Mouse (Mus musculus): ENCODE data around the gene Cdk8. TPM values are rescaled to one million over a fixed set of nuclear protein-coding genes. Genes with fewer than 3 reads are reported as not detected.

The Cdk8 gene
- polyA plus RNA-seq, 1 experiment from 2014 or later, result 15.9 TPM

DNA sequence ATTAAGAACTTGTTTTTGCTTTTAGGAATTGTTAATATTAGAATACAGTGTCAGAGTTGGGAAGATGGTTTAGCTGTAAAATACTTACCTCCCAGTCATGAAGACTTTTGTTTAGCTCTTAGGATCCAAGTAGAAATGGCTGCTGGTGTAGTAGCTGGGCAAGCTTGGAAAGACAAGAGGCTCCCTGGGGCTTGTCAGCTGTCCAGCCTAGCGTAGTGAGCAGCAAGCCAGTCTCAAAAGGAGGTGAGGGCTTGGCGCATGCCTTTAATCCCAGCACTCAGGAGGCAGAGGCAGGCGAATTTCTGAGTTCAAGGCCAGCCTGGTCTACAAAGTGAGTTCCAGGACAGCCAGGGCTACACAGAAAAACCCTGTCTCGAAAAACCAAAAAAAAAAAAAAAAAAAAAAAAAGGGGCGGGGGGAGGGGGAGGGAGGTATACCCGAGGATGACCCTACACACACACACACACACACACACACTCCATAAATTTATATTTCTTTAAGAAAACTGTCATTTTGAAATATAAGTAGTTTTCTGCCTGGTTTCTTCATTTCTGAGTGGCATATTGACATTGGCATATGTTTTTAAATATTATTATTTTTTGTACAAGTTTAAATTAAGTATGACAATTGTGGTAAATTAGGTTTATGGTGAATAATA is 35.0 kb downstream of the Cdk8 start:
- 75% methylated on average over 4 of the region's 6 CpGs for WGBS
- Histone ChIP-seq H3K4me2 (ENCODE audit: low read length) (no peak overlapping the region), H3K27me3 (replicated peaks; ENCODE audit: control insufficient read depth, insufficient read depth, low read length) (no peaks in the 10 kb centered on the region), H3K4me3 (ENCODE audit: low read depth, low read length) (no peak overlapping the region), H3K36me3 (ENCODE audit: control insufficient read depth, insufficient read depth, low read length) (peaks cover 17% of the 10 kb centered on the region), H3K4me1 (ENCODE audit: control insufficient read depth, insufficient read depth, low read length) (no peaks in the 10 kb centered on the region), H3K9me3 (replicated peaks; ENCODE audit: control insufficient read depth, low read length) (no peaks in the 10 kb centered on the region), H3K27ac (ENCODE audit: low read depth, low read length) (no peak overlapping the region), H3K9ac (ENCODE audit: low read length) (no peak overlapping the region)
- ATAC-seq, result no peak
- DNase-seq (ENCODE audit: low spot score), result no peak

DNA sequence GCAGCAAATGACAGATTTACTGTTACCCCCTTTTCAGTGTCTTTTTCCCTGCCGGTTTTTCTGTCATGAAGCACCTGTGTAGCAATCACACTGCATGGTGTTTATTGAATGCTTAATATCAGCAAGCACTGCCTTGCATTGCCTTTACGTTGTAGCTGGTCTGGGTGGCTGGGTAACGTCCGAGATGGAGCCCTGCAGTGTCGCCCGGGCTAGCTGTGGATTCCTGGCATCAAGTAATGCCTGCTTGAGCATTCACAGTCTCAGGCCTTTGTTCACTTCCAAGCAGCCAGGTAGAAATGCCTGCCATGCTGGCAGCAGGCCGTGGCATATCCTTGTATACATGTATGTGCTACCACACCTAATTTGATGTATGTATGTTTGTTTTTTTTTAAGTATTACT is 36.7 kb downstream of the Cdk8 start:
- no peaks in the 10 kb centered on the region for H3K9me3 ChIP-seq (replicated peaks; ENCODE audit: control insufficient read depth, low read length)
- no peak overlapping the region for H3K4me3 ChIP-seq (ENCODE audit: low read depth, low read length)
- 90% methylated on average over 7 of the region's 7 CpGs for WGBS
- ATAC-seq (no peak), DNase-seq (ENCODE audit: low spot score) (no peak)
- H3K27ac ChIP-seq (ENCODE audit: low read depth, low read length), result no peak overlapping the region
- no peaks in the 10 kb centered on the region for H3K4me1 ChIP-seq (ENCODE audit: control insufficient read depth, insufficient read depth, low read length)
- no peak overlapping the region for H3K9ac ChIP-seq (ENCODE audit: low read length)
- no peaks in the 10 kb centered on the region for H3K27me3 ChIP-seq (replicated peaks; ENCODE audit: control insufficient read depth, insufficient read depth, low read length)
- H3K4me2 ChIP-seq (ENCODE audit: low read length), result no peak overlapping the region
- H3K36me3 ChIP-seq (ENCODE audit: control insufficient read depth, insufficient read depth, low read length), result peaks cover 22% of the 10 kb centered on the region

DNA sequence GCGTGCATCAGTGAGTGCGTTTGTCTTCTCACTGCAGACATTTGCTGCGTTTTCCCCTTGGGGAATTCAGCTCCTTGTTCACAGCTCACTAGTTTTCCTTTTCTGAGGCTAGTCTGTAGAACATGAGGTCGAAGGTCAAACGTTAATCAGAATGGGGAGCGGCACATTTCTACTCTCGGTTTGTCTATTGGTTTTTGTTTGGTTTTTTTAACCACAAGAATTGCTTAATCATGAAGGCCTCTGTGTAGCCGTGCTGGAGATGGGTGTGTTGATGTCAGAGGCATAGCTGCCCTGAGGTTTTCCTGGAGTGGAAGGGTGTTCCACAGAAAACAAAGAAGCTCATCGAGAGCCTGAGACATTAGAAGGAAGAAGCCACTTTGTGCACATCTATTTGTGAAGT is 39.6 kb downstream of the Cdk8 start:
- ATAC-seq, result no peak

DNA sequence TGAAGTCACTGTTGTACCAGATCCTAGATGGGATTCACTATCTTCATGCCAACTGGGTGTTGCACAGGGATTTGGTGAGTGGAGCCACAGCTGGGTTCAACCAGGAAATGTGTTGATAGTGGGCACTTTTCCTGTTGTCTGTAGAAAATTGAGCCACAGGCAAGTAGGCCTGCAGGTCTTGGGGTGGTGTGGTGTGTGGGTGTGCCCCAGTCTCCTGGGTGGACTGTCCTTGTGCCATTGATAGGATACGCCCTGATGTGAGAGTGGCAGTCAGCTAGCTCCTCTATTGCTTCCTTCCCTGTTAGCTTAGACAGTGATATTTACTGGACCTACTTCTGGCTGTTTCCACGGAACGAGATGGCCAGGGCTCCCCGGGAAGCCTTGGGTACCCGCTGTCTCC is 40.6 kb downstream of the Cdk8 start:
- Histone ChIP-seq H3K9ac (ENCODE audit: low read length) (no peak overlapping the region), H3K4me2 (ENCODE audit: low read length) (no peak overlapping the region), H3K27me3 (replicated peaks; ENCODE audit: control insufficient read depth, insufficient read depth, low read length) (no peaks in the 10 kb centered on the region), H3K36me3 (ENCODE audit: control insufficient read depth, insufficient read depth, low read length) (peaks cover 41% of the 10 kb centered on the region), H3K9me3 (replicated peaks; ENCODE audit: control insufficient read depth, low read length) (no peaks in the 10 kb centered on the region), H3K4me3 (ENCODE audit: low read depth, low read length) (no peak overlapping the region), H3K27ac (ENCODE audit: low read depth, low read length) (no peak overlapping the region), H3K4me1 (ENCODE audit: control insufficient read depth, insufficient read depth, low read length) (no peaks in the 10 kb centered on the region)
- no peak for DNase-seq (ENCODE audit: low spot score)
- WGBS, result 87% methylated on average over 5 of the region's 5 CpGs
- no peak for ATAC-seq

More for the DNA sequence above, 39.6 kb downstream of the Cdk8 start:
- H3K4me2 ChIP-seq (ENCODE audit: low read length), result no peak overlapping the region
- H3K4me1 ChIP-seq (ENCODE audit: control insufficient read depth, insufficient read depth, low read length), result no peaks in the 10 kb centered on the region
- H3K27ac ChIP-seq (ENCODE audit: low read depth, low read length), result no peak overlapping the region
- H3K9ac ChIP-seq (ENCODE audit: low read length), result no peak overlapping the region
- peaks cover 37% of the 10 kb centered on the region for H3K36me3 ChIP-seq (ENCODE audit: control insufficient read depth, insufficient read depth, low read length)
- no peaks in the 10 kb centered on the region for H3K27me3 ChIP-seq (replicated peaks; ENCODE audit: control insufficient read depth, insufficient read depth, low read length)
- H3K9me3 ChIP-seq (replicated peaks; ENCODE audit: control insufficient read depth, low read length), result no peaks in the 10 kb centered on the region
- H3K4me3 ChIP-seq (ENCODE audit: low read depth, low read length), result no peak overlapping the region
- WGBS, result 93% methylated on average over 9 of the region's 9 CpGs
- no peak for DNase-seq (ENCODE audit: low spot score)

DNA sequence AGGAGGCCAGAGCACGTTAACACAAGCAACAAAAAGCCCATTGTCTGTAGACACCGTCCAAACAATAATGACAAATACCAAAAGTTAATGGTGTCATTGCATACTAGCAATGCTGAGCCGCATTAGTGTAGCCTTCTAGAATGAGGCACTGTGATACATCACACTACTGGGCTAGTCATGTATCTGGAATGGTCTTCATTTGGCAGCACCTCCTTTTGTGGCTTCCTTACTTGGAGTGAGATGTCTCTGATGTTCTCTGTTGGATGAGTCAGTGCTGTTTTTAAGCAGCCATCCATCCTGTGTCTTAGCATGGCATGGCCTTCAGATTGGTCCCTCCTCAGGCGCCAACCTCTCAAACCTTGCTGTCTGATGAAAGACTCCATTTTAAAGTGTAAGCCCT is 42.1 kb downstream of the Cdk8 start:
- H3K9me3 ChIP-seq (replicated peaks; ENCODE audit: control insufficient read depth, low read length), result no peaks in the 10 kb centered on the region
- no peak overlapping the region for H3K27ac ChIP-seq (ENCODE audit: low read depth, low read length)
- WGBS, result 80% methylated on average over 4 of the region's 4 CpGs
- no peak overlapping the region for H3K4me2 ChIP-seq (ENCODE audit: low read length)
- peaks cover 41% of the 10 kb centered on the region for H3K36me3 ChIP-seq (ENCODE audit: control insufficient read depth, insufficient read depth, low read length)
- H3K9ac ChIP-seq (ENCODE audit: low read length), result no peak overlapping the region
- no peak overlapping the region for H3K4me3 ChIP-seq (ENCODE audit: low read depth, low read length)
- ATAC-seq, result no peak
- H3K4me1 ChIP-seq (ENCODE audit: control insufficient read depth, insufficient read depth, low read length), result no peaks in the 10 kb centered on the region
- no peaks in the 10 kb centered on the region for H3K27me3 ChIP-seq (replicated peaks; ENCODE audit: control insufficient read depth, insufficient read depth, low read length)
- DNase-seq (ENCODE audit: low spot score), result no peak

DNA sequence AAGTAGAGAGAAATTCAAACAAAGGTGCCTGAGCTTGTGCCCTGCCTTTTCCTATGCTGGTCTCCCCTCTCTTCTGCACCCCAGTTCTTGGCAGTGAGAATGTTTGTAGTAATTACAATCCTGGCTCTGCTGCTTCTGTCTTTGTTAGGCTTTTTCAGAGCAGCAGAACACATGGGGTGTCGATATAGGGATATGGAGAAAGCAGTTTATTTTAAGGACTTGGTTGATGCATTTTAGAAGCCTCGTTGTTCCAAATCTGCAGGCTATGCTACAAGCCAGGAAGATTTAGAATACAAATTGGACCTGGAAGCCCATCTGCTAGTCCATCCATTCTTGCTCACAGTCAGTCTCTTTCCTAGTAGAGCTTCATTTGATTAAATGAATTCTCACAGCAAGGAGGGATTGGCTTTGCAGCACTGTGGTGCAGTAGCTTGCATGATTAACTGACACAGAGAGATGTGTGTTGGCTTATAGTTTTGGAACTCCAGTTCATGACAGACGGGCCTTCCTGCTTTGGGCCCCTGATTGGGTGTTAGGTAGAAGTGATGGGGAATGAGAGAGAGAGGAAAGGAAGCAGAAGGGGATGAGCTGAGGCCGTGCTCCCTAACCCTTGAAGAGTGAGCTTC is 43.5 kb downstream of the Cdk8 start:
- Histone ChIP-seq H3K27ac (ENCODE audit: low read depth, low read length) (peak overlapping the region; percentile 21; the same call in 1 of the 2 replicates), H3K4me1 (ENCODE audit: control insufficient read depth, insufficient read depth, low read length) (no peaks in the 10 kb centered on the region), H3K36me3 (ENCODE audit: control insufficient read depth, insufficient read depth, low read length) (peaks cover 31% of the 10 kb centered on the region), H3K4me3 (ENCODE audit: low read depth, low read length) (no peak overlapping the region), H3K4me2 (ENCODE audit: low read length) (no peak overlapping the region), H3K27me3 (replicated peaks; ENCODE audit: control insufficient read depth, insufficient read depth, low read length) (no peaks in the 10 kb centered on the region), H3K9me3 (replicated peaks; ENCODE audit: control insufficient read depth, low read length) (no peaks in the 10 kb centered on the region), H3K9ac (ENCODE audit: low read length) (no peak overlapping the region)
- ATAC-seq (peak; percentile 29; the same call in 1 of the 2 replicates), DNase-seq (ENCODE audit: low spot score) (peak; percentile 22)
- WGBS, result 76% methylated on average over 4 of the region's 4 CpGs

DNA sequence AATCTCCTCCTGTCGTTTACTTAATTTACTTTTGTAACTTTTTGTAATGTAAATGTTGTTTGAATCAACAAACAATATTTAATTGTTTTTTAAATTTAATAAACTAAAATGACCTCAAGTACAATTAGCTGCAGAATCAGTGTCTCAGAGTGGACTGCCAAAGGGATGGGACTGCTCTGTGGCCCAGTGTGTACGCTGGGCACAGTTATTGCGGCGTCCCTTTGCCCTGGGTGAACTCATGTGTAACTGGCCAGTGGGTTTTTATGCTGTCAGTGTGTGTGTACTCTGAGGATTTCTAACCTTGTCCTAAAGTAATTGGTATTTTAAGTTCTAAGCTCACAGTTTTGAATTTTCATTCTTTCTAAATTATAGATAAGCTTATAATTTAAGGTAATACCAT is 46.5 kb downstream of the Cdk8 start:
- ATAC-seq, result no peak
- 86% methylated on average over 4 of the region's 4 CpGs for WGBS

DNA sequence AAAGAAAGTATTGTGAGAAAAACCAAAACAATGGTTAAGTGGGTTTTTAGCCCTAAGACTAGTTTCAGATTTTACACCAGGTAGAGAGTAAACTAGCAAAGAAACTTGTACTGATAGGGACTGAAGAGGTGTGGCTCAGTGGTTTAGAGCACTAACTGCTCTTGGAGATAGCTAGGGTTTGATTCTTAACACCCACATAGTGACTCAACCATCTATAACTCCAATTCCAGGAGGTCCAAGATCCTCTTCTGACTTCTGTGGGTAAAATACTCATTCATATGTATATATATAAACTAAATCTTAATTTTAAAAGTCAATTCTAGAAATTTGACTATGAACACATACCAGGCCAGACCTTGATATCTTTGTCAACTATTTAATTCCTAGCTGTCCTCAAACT is 49.0 kb downstream of the Cdk8 start:
- no peak overlapping the region for H3K9ac ChIP-seq (ENCODE audit: low read length)
- ATAC-seq, result no peak
- H3K36me3 ChIP-seq (ENCODE audit: control insufficient read depth, insufficient read depth, low read length), result peaks cover 20% of the 10 kb centered on the region
- H3K9me3 ChIP-seq (replicated peaks; ENCODE audit: control insufficient read depth, low read length), result no peaks in the 10 kb centered on the region
- H3K4me3 ChIP-seq (ENCODE audit: low read depth, low read length), result no peak overlapping the region
- no peaks in the 10 kb centered on the region for H3K4me1 ChIP-seq (ENCODE audit: control insufficient read depth, insufficient read depth, low read length)
- H3K4me2 ChIP-seq (ENCODE audit: low read length), result no peak overlapping the region
- H3K27ac ChIP-seq (ENCODE audit: low read depth, low read length), result no peak overlapping the region
- no peaks in the 10 kb centered on the region for H3K27me3 ChIP-seq (replicated peaks; ENCODE audit: control insufficient read depth, insufficient read depth, low read length)
- DNase-seq (ENCODE audit: low spot score), result no peak

More for the DNA sequence above, 46.5 kb downstream of the Cdk8 start:
- Histone ChIP-seq H3K4me3 (ENCODE audit: low read depth, low read length) (no peak overlapping the region), H3K27ac (ENCODE audit: low read depth, low read length) (no peak overlapping the region), H3K27me3 (replicated peaks; ENCODE audit: control insufficient read depth, insufficient read depth, low read length) (no peaks in the 10 kb centered on the region), H3K4me2 (ENCODE audit: low read length) (no peak overlapping the region), H3K36me3 (ENCODE audit: control insufficient read depth, insufficient read depth, low read length) (peaks cover 26% of the 10 kb centered on the region; the same call in 1 of the 2 replicates), H3K9ac (ENCODE audit: low read length) (no peak overlapping the region), H3K9me3 (replicated peaks; ENCODE audit: control insufficient read depth, low read length) (no peaks in the 10 kb centered on the region), H3K4me1 (ENCODE audit: control insufficient read depth, insufficient read depth, low read length) (no peaks in the 10 kb centered on the region)
- DNase-seq (ENCODE audit: low spot score), result no peak

DNA sequence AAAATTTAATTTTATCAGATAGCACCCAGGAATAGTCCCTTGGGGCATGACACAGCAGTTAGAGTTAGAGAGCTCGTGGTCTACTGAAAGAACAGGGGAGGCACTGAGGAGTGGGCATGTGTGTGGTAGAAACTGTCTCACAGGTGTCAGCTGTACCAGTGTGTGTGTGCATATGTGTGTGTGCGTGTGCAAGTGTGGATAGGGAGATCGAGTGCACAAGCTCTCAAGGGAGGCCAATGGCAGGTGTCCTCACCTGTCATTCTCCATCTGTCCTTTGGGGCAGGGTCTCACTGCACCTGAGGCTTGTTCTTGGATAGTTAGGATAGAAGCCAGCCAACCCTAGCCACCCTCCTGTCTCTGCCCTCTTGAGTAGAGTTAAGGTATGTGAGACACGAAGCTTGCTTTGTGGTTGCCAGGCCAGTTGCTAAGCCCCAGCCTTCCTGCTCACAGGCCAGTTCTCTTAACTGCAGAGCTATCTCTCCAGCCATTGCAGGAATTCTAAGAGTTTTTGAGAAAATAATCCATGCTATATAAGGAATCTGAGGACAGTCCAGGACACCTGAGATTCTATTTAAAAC is 50.3 kb downstream of the Cdk8 start:
- H3K4me2 ChIP-seq (ENCODE audit: low read length), result no peak overlapping the region
- no peak for ATAC-seq
- no peak overlapping the region for H3K9ac ChIP-seq (ENCODE audit: low read length)
- 88% methylated on average over 4 of the region's 4 CpGs for WGBS
- H3K4me3 ChIP-seq (ENCODE audit: low read depth, low read length), result no peak overlapping the region
- no peak overlapping the region for H3K27ac ChIP-seq (ENCODE audit: low read depth, low read length)
- no peaks in the 10 kb centered on the region for H3K27me3 ChIP-seq (replicated peaks; ENCODE audit: control insufficient read depth, insufficient read depth, low read length)
- DNase-seq (ENCODE audit: low spot score), result no peak
- H3K36me3 ChIP-seq (ENCODE audit: control insufficient read depth, insufficient read depth, low read length), result peaks cover 20% of the 10 kb centered on the region
- no peaks in the 10 kb centered on the region for H3K9me3 ChIP-seq (replicated peaks; ENCODE audit: control insufficient read depth, low read length)
- H3K4me1 ChIP-seq (ENCODE audit: control insufficient read depth, insufficient read depth, low read length), result no peaks in the 10 kb centered on the region
